Mouse (Mus musculus): ENCODE data around the gene Mycbp2.

Gene Mycbp2

DNA sequence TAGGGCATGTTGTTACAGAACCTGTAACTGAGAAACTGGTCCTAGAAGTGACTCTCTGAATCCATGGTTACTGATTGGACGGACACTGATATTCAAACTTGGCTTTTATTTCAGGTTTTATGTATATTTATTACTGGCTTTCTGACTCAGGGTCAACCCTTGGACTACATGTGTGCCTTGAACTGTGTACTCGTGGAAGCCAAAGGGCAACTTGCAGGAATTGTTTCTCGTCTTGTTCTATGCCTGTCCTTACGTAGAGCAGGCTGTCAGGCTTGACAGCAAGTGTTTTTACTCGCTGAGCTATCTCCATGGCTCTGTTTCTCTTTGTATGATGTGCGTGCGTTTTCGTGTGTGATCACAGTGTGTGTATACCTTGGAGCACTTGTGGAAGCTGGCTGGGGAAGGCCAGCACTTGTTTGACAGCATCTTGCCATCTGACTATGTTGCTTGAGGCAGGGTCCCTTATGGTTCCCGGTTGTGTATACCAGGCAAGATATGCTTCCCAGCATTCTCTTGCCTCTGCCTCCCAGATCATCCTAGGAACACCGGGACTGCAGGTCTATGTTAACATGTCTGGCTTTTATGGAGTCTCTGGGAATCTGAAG is 243.8 kb downstream of the Mycbp2 start:
- DNase-seq (ENCODE audit: low spot score in 2 of 2): no peak

GRCm38 (mm10) chr14:103102246-103102645 is 244.4 kb downstream of the Mycbp2 start:
- no peak for DNase-seq (ENCODE audit: low spot score in 2 of 2)

- no peak for DNase-seq (ENCODE audit: low spot score in 2 of 2)
These were observed 245.4 kb downstream of the Mycbp2 start for GRCm38 (mm10) chr14:103101171-103101570.

- DNase-seq (ENCODE audit: low spot score in 2 of 2): no peak
These were observed 246.3 kb downstream of the Mycbp2 start for GRCm38 (mm10) chr14:103100296-103100695.

DNA sequence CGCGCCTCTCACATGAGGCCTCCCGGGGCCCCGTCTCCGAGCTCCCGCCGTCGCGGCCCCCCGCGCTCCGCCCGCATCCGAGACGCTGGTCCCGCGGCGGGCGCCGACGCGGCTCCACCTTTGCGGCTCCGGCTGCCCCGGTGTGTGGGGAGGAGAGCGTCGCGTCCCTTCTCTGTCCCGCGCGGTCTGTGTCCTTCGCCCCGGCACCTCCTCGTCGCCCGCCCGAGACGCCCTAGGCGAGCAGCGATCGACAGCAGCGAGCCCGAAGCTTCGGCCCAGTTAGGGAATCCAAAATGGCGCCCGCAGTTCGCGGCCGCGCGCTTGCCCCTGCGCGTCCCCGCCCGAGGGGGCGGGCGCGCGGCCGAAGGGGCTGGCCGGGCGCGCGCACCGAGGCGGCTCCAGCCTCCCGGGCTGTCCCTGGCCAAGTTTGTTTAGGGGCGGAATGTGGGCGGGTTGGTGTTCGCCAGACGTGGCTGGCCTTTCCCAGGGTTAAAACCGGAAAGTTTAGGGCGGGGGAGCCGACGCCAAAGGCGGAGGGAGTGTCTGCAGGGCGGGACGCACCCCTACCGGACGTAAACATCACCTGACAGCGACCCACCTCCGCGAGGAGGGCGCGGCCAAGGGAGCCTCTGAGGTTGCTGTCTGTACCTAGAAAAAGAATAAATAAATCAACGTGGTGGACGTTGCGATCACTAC is 247.2 kb downstream of the Mycbp2 start, which contains the start of gene Fbxl3:
Gene Fbxl3 (minus strand): TSS at position 329 of the 696 bp plus-strand sequence.
- peak; percentile 90 to 91 for DNase-seq (ENCODE audit: low spot score in 2 of 2)

GRCm38 (mm10) chr14:103098587-103099235 is 247.9 kb downstream of the Mycbp2 start:
- DNase-seq (ENCODE audit: low spot score in 2 of 2): peak; percentile 84 to 86

- DNase-seq (ENCODE audit: low spot score in 2 of 2): no peak
These were observed 248.4 kb downstream of the Mycbp2 start for GRCm38 (mm10) chr14:103098213-103098586.

DNA sequence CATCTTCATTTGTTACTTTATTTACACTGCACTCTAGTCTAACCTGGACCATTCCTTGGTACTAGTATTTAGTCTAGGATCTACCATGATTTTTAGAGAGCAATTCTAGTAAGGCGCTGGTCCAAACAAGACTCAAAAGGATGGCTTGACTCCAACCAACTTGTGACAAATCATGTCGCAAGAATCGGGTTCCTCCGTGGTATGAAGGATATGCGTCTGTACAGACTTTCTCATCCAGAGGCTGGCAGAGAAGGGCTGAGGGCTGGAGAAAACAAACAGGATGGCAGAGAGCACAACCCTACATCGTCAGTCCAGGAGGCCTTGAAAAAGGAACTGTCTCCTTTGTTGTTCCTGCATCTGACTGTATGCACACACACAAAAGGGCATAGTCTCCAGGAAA is 250.0 kb downstream of the Mycbp2 start:
- no peak for DNase-seq (ENCODE audit: low spot score in 2 of 2)

- no peak for DNase-seq (ENCODE audit: low spot score in 2 of 2)
These were observed 250.8 kb downstream of the Mycbp2 start for GRCm38 (mm10) chr14:103095826-103096225.

DNA sequence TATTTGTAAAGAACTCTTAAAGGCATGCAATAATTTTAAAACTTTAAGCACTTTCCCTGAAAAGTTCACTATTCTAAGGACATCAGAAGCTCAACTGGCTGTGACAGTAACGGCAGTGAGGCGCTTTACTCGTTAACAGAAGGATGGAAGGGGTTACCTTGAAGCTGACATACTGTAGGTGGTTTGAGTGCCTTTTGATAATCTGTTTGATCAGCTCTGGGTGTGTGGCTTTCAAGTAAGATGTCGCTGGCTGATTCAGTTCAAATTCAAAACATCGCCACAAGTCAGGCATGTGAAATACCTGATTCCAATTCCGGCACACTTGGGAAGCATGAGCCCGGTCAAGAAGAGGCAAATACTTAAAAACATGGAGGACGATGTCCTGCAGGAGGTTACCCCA is 251.6 kb downstream of the Mycbp2 start:
- no peak for DNase-seq (ENCODE audit: low spot score in 2 of 2)

DNA sequence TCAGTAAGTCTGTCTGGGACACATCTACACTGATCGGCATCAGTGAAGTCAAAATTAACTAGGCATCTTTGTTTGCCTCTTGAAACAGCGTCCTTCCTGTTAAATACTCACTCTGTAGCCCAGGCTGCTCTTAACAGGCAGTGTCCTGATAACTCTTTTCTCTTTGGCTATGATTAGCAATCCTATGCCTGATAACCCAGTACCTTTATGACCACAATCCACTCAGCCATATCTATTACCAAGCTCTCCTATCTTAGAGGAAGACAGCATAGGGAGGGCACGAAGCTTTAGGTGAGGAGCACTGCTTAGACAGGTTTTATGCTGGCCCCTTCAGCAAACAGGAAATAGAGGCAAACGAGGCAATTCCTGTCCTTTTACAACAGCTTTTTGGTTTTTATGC is 252.9 kb downstream of the Mycbp2 start:
- DNase-seq (ENCODE audit: low spot score in 2 of 2): no peak

DNA sequence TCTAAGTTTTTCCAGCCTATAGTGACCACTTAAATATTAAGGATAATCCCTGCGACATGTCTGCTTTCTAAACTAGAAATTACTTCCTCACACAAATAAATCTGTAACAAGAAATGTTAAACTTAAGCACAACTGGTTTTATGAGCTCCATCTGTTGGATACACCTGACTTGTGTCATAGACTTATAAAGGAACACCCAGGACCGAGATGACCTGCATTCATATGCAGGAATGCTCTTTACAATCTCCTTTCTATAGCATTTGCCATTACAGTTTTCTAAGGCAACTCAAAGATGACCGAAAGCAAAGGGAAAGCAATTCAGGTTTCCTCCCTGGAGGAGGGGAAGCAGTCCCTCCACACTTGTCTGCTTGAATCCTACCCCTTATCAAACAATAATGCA is 253.4 kb downstream of the Mycbp2 start:
- DNase-seq (ENCODE audit: low spot score in 2 of 2): no peak

GRCm38 (mm10) chr14:103088624-103089023 is 258.0 kb downstream of the Mycbp2 start:
- DNase-seq (ENCODE audit: low spot score in 2 of 2): peak in 1 of 2 experiments; percentile 43

DNA sequence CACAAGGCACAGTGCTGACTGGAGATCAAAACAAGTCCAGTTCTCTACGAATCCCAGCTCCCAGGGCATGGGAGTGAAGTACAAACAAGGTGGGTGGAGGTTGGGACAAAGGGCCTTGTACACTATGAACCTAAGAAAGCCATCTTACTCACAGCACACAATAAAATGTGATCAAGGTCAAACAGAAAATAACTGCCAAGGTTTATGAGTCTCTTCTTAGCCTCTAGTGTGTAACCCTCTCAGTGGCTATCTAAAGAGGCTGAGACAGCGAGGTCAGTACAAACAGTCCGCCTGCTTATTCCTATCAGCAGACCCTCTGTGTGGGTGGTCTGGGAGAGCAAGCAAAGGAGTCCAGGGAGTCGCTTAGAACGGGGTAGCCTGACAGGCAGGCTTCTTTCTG is 258.8 kb downstream of the Mycbp2 start:
- no peak for DNase-seq (ENCODE audit: low spot score in 2 of 2)

DNA sequence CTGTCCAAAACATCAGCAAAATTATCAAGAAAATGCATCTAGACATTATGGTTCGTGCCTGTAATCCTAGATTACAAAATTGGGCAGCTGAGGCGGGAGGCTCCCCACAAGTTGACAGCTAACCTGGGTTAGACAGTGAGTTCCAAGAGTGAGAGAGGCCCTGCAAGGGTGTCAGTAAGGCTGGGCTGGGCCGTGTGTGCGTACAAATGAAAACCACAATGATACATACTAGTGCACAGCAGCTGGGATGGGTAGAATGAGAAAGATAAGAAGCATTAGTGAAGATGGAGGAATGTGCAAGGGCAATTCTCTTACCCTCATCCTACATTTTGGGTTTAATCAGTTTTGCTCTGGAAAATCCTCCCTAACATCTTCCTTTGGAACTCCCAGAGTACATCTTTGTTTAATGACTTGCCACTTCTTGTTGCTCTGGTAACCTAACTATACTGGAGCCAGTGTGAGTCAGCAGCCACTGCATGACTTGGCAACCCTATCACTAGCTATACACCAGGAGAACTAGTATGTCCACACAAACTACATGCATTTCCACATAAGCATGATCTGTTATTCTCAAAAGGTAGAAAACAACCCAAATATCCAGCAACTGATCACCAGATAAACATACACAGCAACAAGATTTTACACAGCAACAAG is 259.8 kb downstream of the Mycbp2 start:
- no peak for DNase-seq (ENCODE audit: low spot score in 2 of 2)

DNA sequence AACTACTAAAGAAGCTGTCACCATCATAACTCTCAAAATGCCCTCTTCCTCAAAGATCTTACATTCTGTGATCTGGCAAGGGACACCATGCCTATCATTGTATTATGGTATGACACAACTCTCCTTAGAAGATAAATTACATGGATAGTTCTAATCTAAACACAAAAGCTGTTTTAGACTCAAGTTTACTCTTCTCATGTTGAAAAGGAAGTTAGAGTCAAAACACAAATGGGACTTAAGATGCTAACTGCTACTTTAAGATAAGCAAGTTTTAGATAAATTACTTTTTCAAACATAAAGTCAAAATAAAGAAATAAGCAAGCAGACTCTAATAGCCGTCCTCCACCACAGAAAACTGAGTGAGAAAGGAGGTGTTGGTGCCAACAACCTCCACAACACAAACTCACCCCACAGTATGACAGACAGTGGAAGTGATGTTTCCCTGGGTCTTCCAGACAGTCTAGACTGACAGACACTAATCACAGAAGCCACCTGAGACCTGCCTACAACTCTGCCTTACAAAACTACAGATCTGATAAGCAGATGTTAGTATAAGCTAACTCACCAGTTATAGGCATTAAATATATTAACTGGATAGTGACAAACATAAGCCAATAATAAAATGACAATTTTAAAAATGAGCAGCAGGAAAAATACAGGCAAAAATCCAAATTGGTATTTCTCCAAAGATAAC is 260.6 kb downstream of the Mycbp2 start:
- DNase-seq (ENCODE audit: low spot score in 2 of 2): no peak

- no peak for DNase-seq (ENCODE audit: low spot score in 2 of 2)
These were observed 267.2 kb downstream of the Mycbp2 start for GRCm38 (mm10) chr14:103079209-103079977.

- DNase-seq (ENCODE audit: low spot score in 2 of 2): no peak
These were observed 268.4 kb downstream of the Mycbp2 start for GRCm38 (mm10) chr14:103078006-103078912.

DNA sequence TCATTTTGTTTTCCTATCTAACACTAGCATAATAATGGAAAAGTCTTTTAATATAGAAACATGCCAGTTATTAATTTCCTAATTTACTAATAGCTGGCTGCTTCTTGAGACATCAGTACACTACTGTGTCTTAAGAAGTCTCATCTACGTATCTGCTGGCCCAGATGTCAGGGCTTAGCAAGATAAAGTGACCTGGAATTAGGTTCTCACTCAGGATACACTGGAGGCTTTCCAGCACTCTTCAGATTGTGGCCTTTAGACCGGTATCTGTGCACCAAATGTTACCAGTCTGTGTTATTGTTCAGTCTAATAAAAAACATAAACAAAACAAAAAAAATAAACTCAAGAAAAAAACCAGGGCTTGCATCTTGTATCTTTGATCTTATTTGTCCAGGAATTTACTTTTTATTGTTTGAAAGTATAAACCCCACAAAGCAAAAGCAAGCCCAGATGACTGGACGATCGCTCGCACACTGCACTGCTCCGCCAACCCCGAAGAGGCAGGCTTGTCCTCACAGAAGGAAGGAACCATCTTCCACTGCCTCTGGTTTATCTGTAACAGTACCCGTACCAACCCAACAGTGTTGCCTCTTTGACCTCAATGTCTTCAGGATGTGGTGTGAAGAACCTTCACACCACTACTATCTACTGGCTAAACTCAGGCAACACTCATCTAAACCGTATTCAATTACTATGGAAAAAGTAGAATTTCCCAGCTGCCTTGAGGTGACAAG is 269.2 kb downstream of the Mycbp2 start:
- DNase-seq (ENCODE audit: low spot score in 2 of 2): no peak
